Mouse (Mus musculus): ENCODE results near the gene Nfasc.

Gene Nfasc

DNA sequence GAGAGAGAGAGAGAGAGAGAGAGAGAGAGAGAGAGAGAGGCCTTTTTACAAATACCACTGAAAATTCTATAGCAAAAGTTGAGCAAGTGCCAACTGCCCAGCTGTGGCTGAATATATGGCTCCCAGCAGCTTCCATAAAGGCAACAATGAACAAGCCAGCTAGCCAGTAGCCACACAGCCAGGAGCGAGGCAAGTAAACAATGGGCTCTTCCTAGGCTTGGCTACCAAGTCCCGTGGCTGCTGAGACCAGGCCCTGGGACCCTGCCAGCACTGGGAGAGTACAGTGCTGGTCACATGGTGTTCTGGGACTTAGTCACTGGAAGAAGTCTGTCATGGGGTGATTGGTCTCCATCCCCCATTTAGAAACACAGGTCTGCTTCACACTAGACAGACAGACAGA is 14.0 kb downstream of the Nfasc start:
- no peak for DNase-seq

DNA sequence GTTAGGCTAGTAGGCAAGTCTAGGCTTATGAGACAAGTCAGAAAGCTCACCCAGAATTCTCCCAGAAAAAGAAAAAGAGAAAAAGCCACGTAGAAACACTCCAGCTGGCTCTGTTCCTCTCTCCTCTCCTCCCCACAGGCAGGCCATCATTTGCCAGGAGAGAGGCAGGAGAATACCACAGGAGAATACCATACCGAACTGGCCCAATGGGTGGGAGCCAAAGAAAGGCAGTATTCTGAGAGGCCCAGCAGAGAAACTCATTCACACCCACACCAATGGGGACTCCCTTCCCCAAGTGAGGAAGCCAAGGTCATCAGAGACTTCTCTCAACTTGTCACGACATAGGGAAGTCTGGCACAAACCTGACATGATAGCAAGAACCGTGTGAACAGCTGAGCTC is 19.2 kb downstream of the Nfasc start:
- DNase-seq = no peak

DNA sequence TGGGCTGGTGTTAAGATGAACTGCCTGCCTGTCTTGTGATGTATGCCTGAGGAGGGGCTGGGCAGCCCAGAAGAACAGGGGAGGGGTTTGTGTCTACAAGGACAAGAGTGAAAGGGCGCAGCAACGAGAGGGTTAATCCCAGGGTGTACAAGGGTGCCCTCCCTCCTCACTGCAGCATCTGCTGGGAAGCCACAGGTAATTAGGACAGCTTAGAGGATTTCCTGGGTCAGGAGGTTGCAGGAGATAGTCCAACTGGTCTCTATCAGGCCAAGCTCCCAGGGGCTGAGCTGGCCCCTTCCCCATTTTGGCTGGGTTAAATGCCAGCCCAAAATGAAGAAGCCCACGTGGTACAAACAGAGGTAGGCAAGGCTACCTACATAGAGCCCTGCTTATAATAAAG is 20.3 kb downstream of the Nfasc start:
- no peak for DNase-seq

DNA sequence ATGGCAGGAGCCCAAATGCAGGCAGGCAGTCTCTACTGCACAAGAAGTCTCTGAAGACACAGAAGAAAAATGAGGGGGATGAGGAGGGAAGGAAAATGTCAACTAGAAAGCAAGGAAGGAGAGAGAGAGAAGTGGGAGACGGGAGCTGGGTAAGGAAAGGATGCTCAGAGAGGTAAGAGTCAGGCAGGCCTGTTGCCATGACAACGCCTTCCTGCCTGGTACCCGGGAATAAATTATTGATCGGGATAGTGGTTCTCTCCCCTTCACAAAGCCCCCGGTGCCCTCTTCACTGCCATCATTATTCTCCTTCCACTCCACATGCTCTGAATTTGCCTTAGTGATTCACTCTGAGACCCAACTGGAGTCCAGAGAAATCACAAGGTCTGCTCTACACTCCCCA is 23.4 kb downstream of the Nfasc start:
- no peak for DNase-seq

DNA sequence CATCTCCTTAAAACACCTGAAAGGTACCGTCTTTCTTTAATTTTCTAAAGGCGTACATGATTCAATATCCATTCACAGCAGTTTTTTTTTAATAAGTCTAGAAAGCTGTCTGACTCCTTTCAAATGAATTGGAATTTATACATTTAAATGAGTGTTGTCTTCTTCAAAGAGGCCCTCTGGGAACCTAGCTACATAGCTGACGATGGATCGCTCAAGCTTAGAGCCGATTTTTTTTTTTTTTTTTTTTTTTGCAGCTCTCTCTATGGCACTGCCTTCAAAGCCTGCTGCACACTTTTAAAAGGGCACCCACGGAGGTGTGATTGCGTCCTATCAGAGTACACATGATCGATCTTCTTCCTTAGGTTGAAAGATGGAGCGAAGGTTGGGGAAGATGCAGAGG is 26.6 kb downstream of the Nfasc start:
- DNase-seq = no peak

DNA sequence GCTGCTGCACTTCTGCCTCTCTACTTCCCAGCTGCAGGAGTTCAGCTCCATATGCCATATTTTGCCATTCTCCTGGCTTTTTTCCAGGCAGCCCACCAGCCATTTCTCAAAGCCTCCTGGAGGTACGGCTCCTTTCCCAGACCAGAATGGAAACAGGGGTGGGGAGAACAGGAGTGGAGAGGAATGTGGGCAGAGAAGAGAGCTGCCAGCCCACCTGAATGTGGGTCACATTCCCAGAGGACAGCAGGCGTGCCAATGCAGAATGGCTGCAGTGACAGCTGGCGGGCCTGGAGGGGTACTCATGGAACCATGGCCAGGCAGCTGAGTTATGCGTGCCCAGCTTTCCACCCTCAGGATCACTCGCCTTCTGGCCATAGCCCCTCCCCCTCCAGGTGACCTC is 32.2 kb downstream of the Nfasc start:
- DNase-seq = no peak

DNA sequence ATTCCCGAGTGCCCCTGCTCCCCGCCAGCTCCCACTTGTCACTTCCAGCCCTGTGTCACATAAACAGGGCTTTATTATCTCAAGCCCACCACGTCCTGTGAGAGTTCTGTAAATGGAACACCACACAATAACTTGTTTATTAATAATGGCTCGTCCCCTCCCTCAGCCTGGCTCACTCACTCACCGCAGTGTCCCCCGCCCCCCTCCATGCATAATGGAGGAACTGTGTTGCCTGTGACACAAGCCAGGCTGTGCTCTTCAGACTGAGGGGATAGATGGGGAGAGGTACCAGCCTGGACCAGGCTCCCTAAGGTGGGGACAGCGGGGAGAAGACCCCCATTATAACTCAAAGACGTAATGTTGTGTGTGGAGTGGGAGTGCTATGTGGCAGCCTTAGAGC is 34.3 kb downstream of the Nfasc start:
- no peak for DNase-seq

DNA sequence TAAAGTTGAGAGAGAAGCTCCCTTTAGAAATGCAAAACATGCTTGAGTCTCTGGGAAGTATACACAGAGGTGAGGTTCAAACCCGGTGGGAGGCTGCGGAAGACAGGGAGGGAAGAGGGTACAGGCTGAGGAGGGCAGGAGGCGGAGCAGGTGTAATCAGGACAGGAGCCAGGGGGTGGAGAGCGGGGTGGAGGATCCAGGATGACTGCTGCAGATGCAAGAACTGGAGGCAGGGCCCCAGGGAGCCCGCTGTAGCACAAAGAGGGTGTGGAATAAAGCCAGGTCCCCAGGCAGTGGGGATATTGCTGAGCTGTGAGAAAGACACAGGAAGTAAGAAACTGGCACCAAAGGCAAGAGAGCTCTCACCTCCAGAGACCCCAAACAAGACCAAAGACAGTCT is 38.1 kb downstream of the Nfasc start:
- DNase-seq = no peak

DNA sequence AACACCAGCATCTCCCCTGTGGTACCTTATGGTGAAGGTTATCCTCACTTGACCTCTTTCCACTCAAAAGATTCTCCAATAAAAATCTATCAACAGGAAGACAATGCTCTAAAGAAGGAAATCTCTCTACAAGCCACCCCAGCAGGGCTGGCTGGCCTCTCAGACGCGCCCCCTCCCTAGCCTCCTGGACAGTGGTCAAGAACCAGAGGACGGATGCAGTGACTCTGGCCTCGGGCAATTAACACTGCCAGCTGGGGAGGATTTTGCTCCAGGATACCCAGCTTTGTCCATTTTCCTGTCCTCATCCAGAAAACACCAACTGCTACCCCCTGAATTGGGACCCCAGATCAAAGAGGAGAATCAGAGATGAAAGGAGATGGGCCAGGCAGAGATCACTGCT is 44.7 kb downstream of the Nfasc start:
- DNase-seq = no peak

DNA sequence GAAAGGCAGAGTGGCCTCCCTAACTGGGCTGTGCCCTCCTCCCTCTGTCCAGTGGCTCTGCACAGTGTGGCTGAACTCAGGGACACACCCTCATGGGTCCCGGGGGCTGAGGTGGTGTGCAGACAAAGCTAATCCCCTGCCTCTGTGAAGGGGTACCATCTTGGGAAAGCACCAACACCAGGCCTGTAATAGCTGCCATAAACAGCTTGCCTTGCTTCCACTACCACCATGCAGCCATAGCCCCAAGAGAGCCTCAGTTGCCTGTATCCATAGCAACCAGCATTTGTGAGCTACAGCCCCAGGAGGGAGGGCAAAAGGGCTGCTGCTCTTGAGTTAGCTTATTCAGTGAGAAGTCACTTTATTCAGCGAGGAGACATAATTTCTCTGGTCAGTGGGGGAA is 45.4 kb downstream of the Nfasc start:
- no peak for DNase-seq

DNA sequence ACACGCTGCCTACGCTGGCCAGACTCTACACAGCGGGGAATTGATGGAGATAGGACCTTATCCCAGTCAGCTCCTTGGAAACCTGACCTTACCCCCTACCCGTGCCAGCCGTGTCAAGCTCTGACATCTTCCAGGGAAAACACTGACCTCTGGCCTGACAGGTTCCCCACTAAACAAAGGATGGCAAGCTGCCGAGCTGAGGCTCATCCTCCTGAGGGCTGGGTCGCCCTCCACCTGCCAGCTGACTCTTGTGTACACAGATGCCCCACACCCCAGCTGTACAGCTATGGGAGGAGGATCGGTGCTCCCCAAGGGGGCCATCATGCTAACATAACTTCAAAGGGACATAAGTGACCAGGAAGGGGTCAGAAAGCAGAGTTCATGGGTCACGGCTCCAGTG is 47.6 kb downstream of the Nfasc start:
- DNase-seq = no peak

DNA sequence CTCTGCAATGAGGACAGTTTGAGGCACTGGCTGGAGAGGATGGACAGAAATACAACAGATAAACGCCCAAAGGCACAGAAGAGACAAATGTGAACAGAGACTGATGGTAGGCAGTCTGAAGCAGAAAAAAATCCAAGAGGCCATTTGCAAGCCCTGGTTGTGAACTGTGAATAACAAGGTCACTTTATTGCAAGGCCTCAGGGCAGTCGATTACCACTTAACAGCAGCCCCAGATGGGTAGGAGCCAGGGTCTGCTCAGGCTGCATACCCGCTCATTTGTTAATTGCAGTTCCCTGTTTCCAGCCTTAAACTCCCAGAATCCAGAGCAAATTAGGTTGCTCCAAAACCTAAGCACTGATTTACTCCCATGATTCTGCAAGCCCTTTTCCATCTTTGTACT is 52.4 kb downstream of the Nfasc start:
- DNase-seq = no peak

DNA sequence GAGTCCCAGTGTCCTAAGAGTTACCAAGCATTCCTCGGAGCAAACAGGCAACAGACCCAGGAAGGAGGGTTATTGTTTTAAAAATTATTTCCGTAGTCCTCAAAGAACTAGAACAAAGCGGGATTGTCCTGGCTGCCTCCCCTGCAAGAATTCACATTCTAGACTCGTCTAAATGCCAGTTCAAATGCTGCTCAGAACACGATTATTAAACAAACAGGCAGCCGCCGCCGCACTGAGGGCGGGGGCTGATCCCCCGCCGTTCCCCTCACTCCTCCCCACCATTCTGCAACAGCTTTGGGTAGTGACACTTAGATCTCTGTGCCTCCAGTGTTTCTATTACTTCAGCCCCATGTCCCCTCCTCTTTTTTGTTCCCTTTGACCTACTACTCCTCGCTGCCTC is 62.7 kb downstream of the Nfasc start:
- no peak for DNase-seq

DNA sequence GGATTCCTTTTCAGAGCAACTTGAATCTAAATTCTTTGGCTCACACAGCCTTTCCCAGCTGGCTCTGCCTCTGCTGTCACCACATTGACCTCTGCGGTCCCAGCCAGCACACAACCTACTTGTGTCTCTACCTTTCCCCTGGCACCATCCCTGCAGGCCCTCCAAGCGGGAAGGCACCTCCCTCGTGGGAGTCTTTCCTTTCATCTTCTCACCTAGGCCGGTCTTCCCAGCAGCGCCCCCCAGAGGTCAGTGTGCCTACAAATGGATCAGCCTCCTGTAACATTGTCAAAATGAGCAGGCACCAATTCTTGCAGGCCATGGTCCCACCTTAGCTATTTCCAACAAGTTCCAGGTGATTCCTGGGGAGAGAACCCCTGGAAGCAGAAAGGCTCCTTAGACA is 63.5 kb downstream of the Nfasc start:
- DNase-seq = peak in 1 of 2 experiments; percentile 43

DNA sequence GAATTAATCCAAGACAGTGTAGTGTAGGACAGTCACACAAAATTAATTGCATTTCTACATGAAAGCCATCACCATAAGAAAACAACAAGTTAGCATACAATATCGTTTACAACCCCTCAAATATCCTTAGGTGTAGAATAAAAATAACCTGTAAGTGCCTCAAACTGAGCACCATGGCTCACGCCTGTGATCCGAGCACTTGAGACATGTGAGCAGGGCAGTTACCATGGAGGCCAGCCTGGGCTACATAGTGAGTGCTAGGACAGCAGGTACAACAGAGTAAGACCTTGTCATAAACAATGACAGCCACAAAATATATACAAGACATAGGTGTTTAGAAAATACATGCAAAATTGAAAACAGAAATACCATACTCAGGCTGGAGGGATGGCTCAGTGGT is 68.9 kb downstream of the Nfasc start:
- no peak for DNase-seq

DNA sequence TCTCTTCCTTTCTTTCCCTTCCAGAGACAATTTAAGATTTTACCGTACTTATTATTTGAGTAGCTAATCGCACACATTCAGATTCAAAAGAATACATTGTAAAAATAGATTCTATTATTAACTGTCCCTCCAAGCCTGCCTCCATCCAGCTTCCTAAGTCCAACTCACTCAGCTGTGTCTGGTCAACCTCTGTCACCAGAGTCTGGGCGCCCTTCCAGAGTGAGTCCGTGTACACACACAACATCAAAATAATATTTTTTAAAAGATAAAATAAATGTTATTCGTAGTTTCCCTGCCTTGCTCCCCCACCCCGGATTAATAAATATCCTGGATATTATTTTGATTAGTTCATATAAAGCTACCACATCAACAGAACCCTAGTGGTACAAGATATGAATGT is 72.4 kb downstream of the Nfasc start:
- DNase-seq = peak; percentile 62 to 80

DNA sequence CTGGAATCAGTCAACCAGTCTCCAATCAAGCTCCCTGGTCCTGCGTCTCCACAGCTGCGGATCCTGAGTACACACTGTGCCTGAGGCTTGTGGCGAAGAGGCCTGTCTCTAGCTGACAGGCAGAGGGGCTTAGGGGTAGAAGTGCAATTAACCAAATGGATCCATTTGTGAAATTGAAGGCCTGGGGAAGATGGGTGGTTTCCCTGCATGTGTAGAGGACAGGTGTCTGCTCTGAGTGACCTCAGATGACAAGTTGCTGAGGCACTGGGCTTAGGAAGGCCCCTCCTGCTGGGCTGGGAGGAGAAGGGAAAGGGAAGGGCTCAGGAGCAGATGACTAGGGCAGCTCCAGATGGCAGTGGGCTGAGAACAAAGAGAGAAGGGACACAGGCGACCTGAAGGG is 81.2 kb downstream of the Nfasc start:
- no peak for DNase-seq

DNA sequence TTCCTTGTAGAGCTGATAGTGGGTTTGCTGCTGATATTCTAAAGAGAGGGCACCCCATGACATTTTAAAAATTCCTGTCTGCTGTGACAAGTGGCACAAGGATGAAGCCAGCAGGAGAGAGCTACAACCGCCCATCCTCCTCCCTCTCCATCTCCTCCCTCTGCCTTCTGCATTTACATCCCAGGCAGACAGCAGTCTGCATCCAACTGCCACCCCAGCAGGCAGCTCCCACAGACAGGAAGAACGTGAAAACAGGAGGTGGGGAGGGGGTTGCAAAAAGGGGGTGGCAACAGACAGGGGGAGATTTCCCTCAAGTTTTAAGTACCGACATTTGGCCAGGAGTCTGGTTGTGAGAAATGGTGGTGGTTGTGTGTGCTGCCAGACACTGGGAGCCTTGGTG is 82.0 kb downstream of the Nfasc start:
- no peak for DNase-seq

DNA sequence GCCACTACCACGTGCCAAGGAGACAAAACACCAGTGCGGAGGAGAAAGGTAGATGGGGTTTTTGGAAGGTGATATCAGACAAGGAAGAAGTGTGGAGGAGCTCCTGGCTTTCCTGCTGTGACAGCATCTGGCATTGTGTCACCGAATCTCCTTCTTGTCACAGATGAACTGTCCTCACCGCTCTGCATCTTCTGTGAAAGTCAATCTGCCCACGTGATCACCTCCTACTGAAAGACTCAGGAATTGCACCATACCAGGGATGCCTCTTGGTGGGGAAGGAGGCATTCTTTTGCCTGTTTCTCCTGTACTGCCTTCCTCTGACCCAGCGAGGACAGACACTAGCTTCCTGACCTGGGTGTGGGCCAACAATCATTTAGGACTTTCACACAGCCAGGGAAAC is 86.0 kb downstream of the Nfasc start:
- DNase-seq = no peak

DNA sequence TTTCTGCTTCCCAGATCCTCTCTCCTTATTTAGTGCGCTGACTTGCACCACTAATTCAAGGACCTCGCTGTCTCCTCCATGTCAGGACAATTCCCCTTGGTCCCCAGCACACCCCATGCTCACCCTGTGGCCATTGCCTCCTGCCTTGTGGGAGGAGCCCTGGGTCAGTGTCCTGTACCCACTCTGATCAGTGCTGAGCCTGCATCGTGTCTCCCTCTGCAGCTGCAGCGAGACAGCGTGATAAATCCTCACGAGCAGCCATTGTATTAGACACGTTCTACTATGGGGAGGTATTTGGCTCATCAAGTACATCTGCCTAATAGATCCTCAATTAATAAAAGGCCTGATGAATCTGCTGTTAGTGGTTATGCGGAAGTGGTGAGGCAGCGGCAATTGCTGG is 86.8 kb downstream of the Nfasc start:
- DNase-seq = no peak

DNA sequence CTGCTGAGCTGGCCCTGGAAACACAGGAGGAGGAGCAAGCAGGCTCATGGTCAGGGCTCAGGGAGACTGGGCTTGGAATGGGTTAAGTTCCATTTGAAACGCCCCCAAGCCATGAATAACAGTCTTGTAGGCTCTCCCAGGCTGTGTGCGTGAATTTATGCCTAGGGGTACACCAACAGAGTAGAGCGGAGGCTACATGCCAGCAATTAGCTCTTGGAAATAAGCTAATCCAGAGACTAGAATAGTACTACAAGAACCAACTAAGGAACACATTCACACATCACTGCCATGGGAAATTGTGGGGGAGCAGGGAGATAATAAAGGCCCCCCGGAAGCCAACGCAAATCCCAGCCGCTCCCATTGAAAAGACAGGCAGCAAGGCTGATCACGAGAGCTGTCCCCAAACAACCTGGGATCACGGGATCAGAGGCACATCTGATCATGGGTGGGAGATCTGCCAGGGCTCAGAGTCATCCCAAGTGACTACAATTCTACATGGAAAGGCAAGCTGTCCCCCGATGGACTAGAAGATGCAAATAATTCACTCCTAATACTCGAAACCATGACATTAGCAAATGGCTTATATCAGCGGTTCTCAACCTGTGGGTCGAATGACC is 87.6 kb downstream of the Nfasc start:
- DNase-seq = no peak

DNA sequence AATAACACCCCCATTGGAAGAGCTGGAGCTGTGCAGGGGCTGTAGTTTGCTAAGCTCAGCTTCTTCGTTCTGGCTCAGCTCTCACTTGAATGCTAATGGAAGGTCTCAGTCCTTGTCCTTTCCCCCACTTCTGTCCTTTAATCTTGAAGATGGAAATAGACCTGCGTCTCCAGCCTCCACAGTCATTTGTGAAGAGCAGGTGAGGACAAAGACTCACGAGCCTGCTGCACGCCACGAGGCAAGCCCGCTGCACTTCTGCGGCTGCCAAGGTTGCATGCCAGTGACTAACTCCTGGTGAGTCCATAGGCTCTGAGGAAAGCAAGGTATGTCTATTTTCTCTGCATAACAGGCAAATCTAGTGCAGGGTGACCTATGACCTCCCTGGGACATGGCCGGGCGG is 88.4 kb downstream of the Nfasc start:
- no peak for DNase-seq

DNA sequence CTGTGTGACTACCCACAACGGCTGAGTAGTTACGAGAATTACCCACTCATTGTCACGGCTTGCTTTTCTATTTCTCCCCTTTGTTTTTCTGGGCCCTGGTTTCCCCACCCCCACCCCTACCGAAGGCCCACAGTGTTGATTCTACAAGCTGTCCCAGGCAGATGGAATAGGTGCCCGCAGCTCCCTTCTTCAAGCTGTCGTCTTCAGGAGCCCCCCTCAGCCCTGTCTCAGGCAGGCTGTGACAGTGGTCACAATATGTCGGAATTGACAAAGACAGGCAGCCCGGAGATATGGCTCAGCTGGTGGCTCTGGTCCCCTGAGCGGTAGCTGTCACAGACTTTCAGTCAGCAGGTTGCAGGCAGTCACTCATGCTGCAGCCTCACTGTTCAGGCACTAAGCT is 90.9 kb downstream of the Nfasc start:
- no peak for DNase-seq

DNA sequence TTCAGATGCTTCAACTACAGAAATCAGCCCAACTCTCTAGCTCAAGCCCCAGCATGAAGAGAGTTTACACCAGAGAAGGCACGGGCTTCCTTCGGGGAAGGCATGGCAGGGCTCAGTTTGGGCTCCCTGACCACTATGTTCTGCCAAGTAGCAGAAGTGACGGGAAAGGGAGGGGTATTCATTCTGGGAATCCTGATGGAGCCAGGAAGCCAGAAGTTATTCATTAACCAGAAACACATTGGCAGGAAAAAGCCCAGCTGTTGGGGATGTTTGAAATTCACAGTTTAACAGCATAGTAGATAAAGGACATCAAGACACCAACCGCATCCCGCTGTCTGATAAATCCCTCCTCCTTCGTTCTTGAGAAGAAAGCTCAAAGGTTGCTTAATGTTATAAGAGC is 93.6 kb downstream of the Nfasc start:
- DNase-seq = peak; percentile 28 to 54

DNA sequence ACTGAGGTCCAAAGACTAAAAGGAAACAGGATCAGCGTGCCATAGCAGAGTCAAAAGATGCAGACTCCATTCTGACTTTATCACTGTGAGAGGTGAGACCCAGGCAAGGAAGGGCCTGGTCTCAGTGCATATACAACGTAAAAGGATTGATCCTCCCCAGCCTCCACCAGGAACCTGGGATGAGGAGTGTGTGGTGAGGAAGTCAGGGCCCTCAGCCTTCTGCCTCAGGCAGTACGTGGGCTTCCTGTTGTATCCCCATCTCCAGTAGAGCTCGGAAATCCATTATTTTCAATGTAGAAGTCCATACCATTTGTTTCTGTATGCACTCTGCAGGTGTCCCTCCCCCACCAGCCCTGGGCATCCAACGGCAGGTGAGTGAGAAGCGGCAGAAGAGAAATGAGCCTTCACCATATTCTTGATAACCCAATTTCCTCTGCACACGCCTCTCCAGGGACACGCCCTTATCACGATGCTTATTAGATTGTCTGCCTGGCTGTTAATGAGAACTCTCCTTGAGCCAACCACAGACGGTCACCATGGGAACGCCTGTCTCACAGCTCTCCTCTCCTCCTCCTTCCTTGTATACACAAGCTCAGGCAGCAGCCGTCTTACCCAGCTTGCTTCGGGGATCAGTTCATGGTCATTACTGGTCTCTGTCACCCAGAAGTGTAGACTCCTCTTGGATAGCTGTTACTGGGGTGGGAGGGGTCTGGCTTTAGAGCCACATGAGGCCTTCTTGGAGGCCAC is 100.4 kb downstream of the Nfasc start:
- no peak for DNase-seq
